ENCODE assay signal across 16 mouse cellular contexts in genomic region chr2:5067951-5068350, GRCm38 (mm10).
"Had no signal": no experiment of that assay in that cellular context is flagged by ENCODE, and none has a peak within 500 bp of the region (broad histone marks: within the 10 kb centered on the region; RNA-seq: fewer than 3 reads in every experiment).

No protein-coding gene starts in this region.

- H3K27me3 ChIP-seq: kidney, embryonic 15.5 days; liver, embryonic 13.5 days had no signal

- H3K9me3 ChIP-seq: kidney, embryonic 15.5 days; liver, embryonic 13.5 days; neural tube, embryonic 13.5 days had no signal

- H3K4me3 ChIP-seq: kidney, embryonic 15.5 days; liver, embryonic 13.5 days; neural tube, embryonic 13.5 days had no signal

- DNase-seq: kidney, adult 11 months; kidney, adult 8-10 months; kidney, postnatal 10 days; kidney, postnatal 36 days; layer of hippocampus, adult 9-11 months; liver, embryonic 13.5 days; lung, adult 2 months; lung, postnatal 14 days; lung, postnatal 4 days; midbrain, embryonic 14.5 days; thymus, adult 2 months; thymus, postnatal 14 days had no signal

- H3K9ac ChIP-seq: kidney, embryonic 15.5 days; liver, embryonic 13.5 days; neural tube, embryonic 13.5 days had no signal

- H3K36me3 ChIP-seq: kidney, embryonic 15.5 days; liver, embryonic 13.5 days; neural tube, embryonic 13.5 days had no signal

- H3K27ac ChIP-seq: kidney, embryonic 15.5 days; liver, embryonic 13.5 days; neural tube, embryonic 13.5 days; stomach, postnatal 0 days had no signal

- H3K4me2 ChIP-seq: kidney, embryonic 15.5 days; liver, embryonic 13.5 days; midbrain, embryonic 11.5 days; neural tube, embryonic 13.5 days had no signal
